Mouse (Mus musculus) frontal cortex, postnatal 36 days (tissue): Measurements from ENCODE around the gene Rims1.
A peak's percentile ranks its signal among the peaks of the same experiment; 100 is the strongest.

Source experiments
- DNase-seq, 2 experiments: peaks; one replicate each; pipeline ENCODE4 v3.0.0; 2022; ENCODE audit warnings: low spot score in 2 of 2

Rims1 gene

DNA sequence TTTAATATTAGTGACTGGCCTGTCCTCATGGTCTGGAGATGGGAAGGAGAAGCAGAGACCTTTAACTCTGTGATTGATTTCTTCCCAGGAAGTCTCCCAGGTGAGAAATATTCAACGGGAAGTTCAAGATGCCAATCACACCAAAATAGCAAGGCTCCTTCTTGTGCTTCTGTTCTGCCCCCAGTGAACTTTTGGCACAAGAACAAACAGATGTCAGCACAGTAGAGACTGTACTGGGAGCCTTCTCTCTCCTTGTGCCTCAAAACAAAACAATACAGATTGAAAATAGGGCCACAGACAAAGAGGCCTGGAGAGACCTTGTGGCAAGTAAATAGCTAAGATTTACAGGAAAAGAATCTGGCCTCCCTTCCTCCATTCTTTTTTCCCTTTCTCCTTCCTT is 110.7 kb downstream of the Rims1 start:
- DNase-seq = no peak

DNA sequence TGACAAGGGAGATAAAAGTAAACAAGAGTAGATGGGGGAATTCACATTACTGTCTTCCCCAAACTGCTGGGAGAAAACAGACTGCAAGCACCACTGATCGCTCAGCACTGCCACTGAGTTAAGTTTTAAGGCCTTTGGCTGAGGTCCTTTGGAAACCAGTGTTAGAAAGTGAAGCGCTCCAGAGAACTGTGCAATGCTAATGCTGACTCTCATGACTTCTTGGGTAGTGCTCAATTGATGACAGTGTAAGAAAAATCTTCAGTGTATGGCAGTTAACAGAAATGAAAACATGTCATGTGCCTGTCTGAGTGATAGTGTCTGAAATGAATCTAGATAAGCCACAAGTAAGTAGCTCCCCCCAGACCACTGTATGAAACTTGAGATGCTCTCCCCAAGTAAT is 111.3 kb downstream of the Rims1 start:
- no peak for DNase-seq

DNA sequence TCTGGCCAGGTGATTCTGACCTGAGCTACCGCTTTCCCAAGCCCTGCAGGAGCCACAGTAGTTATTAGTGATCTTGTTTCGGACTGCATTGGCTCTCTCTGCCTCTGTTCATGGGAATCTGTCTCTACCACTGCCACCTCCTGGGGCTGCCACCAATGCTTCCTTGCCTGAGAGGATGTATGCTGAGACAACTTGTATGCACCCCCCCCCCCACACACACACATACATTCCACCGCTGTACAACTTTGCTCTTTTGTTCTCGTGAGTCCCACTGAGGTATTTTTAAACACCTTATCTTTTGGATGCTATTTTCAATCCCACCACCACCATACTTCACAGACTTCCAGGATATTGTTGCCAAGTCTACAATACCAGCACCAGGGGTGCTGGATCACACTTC is 122.3 kb downstream of the Rims1 start:
- no peak for DNase-seq

DNA sequence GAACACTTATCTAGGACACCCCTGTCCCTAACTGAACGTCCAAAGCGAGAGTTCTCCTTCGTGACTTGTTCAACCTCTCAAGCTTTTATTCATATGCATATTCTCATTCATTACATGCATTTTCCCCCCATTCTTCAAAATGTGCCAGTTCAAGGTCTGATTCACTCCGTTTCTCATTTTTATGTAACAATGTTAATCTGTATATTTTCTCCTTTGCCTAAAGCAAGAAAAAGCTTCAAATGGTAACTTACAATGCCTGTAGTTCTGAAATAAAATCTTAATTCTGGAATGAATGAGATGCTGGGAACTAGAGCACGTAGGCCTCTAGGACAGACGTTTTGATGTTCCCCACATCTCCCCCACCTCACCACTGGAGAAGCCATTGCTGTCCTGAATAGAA is 141.6 kb downstream of the Rims1 start:
- no peak for DNase-seq

DNA sequence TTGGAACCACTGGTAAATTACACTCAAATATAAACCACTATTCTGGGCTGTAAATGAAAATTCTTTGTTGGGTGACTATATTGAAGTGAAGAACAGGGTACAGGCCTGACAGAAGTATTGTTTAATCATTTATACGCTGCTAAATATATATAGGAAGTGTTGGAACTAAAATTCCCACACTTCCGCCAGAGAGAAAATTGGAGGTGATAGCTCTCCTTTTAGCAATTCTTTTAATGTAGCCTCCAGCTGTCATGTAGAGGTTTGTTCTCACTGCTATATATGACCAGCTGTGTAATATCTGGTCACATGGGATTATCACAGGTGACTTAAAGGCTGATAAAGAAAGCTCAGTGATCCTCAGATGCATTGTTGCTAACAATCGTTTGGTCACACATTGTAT is 144.0 kb downstream of the Rims1 start:
- DNase-seq = no peak

DNA sequence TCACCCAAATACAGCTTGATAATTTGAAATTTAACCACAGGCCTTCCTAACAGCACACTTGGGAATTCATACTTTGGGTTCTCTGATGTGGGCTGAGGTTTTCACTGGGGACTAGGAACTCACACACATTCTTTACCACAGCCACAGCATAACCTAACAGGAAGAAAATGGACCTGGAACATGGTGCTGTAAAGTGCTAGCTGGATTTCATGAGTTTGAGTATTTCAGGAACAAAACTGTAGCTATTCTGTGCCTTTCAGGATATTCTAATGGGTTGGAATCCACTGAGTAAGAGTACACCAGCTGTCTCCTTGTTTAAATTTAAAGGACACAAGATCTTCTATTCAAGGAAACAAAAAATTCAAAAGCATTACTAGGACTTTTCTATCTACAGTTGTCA is 149.8 kb downstream of the Rims1 start:
- DNase-seq = peak in 1 of 2 experiments; percentile 46

DNA sequence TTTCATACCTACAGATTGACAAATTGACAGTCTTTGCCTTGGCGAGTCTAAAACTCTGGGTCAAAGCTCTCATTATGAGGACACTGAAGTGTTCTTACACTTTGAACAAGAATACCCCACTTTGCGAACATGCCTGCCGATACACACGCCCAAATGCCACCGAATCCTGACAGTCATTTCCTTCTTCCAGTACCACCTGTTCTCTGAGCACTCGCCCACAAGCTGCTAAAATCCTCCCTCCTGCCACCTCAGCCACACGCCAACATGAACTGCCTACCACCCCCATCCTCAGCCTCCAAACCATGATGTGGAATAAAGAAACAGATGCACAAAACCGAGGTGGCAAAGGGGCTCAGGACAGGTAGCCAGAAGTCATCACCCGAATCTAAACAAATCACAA is 150.9 kb downstream of the Rims1 start:
- peak; percentile 43 to 62 for DNase-seq

DNA sequence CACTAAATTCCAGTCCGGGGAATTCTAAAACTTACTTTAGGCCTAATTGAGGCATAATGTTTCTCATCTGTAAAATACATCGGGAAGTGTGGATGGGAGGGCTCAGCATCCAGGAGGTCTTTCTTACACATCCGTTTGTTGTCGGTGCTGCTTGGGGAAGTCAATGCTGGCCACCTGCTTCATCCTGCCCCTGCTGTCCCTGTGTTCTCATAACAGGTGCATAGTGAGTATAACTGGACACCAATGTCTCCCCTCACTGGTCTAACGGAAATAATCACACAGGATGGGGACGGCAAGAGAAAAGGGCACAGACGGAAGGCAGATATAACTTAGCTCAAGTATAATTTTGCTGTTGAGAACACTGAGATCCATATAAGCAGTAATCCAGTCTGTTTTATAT is 155.2 kb downstream of the Rims1 start:
- no peak for DNase-seq

DNA sequence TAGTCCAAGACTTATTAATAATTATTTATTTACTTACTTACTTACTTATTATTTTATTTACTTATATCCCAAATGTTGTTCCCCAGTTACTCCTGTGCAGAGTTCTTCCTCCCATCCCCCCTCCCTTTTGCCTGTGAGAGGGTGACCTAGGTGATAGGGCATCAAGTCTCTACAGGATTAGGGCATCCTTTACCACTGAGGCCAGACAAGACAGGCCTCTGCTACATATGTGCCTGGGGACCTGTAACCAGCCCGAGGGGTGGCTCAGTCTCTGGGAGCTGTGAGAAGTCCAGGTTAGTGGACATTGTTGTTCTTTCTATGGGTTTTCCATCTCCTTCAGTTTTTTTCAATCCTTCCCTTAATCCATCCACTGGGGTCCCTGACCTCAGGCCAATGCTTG is 156.4 kb downstream of the Rims1 start:
- no peak for DNase-seq

DNA sequence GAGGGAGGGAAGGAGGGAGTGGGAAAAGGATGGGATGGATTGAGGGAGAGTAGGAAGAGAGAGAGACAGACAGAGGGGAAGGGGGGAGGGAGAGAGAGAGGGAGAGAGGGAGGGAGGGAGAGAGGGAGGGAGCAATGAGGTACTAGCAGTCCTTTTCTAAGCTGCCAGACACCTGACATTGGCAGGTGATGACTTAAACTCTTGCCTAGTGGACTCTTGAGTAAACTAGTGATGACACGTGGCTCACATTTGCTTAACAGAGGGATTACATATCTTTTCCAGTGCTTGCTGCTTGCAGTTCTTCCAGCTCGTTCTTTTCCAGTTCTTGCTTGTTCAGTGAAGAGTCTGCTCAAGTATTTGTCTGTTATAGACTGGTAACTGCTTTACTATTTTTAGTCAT is 160.5 kb downstream of the Rims1 start:
- DNase-seq = no peak

DNA sequence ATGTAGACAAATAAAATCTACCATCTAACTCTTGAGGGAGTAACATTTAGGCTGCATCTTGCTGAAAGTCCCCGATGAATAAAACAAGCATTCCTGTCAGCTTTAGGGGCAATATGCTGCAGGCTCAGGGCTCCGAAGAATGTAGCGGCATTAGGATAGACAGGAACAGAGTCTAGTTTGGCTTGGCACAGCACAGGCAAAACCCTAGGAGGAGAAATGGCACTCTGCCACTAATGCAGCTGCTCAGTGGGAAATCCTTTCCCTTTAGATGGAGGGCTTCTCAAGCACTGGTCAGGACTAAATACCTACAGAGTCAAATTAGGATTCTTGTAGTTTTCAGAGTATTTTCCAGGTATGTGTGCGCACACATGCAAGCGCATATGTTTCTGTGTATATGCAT is 165.2 kb downstream of the Rims1 start:
- no peak for DNase-seq

DNA sequence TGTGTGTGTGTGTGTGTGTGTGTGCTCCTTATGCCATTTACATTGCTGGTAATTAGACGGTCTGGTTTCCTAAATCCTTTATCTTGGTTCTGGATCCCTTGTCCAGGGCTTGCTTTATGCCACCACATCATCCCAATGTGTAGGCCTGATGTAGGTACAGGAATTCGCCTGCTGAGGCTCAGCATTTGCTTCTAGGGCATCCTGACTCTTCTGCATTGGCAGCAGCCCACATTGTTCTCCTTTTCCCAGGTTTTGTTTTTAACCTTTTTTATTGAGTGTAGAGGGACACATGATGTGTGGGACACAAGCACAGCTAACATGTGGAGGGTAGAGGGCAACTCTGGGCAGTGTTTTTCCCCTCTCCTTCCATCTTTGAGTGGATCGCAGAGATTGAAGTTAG is 166.1 kb downstream of the Rims1 start:
- no peak for DNase-seq

DNA sequence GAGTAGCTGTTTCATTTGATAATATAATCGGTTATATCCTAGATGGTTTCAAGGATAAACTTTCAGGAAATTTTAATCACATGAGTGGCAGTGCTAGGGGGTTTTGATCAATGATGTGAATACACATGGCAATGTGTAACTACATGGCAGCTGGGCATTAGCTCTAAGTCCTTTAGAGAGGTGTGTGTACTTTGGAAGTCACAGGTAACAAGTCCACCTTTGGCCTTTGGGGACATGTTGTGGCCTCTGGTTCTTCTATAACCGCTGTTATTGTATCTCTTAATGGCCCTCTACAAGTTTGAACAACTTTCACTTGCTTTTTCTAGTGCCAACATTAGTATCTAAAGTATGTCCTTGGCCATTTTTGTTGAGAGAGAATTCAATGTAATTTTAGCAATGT is 171.9 kb downstream of the Rims1 start:
- no peak for DNase-seq

DNA sequence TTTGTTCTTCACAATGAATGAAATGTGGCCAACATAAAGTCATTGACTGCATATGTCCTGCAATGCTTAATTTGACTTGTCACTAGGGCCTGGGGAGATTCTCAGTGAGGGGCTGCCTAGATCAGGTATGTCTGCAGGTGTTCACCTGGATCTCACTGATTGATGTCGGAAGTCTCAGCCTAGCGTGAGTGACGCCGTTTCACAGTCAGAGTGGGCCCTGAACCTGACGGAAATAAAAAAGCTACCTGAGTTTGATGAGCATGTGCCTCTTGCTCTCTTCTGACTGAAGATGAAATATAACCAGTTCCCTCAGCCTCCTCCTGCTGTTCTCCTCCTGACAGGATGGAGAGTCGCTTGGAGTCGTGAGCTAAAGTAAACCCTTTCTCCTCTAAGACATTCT is 173.2 kb downstream of the Rims1 start:
- DNase-seq = no peak

DNA sequence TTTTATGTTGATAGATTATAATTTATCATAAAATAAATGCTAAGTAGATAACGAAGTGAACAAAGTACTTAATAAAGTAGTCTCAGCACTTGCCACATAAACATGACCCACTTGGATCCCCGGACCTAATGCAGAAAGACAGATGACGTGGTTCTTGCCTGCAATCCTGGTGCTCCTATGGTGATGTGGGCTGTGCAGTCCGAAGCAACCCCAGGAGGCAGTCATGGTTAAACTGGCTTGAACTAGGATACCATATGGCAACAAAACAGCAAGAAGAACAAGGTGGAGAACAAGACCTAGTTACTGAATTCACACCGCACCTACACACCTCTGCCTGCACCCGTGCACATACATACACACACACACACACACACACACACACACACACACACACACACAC is 173.8 kb downstream of the Rims1 start:
- DNase-seq = no peak

DNA sequence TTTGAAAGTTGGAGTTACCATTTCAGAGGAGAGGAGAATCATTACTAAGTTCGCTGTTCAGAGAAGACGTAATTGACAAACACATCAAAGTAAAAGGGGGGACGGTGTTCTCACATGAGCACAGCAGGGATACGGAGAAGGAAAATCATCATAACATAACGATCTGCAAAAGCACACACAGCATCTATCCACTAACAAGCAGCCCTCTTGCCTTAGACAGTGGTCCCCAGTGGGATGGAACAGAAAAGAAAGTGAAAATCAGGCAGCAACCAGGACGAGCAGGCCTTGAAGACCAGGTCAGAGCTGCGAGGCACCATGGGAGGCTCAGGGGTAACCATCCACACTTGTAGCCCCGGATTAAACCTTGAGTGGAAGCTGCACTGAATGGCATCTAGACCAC is 176.8 kb downstream of the Rims1 start:
- DNase-seq = no peak

DNA sequence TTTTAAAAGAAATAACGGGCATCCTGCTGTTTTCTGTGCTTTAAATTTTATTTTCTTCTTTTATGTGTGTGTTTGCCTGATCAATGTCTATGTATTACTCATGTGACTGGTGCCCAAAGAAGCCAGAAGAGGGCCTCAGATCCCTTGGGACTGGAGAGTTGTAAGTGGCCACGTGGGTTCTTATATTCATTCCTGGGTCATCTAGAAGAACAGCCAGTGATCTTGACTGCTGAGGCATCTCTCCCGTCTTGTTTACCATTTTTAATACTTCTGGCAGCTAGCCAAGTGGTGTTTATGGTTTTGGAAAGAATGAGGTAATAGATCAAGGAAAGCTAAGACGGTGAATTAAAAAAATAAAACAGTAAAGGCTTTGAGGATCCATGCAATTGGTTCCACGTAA is 178.8 kb downstream of the Rims1 start:
- DNase-seq = no peak

DNA sequence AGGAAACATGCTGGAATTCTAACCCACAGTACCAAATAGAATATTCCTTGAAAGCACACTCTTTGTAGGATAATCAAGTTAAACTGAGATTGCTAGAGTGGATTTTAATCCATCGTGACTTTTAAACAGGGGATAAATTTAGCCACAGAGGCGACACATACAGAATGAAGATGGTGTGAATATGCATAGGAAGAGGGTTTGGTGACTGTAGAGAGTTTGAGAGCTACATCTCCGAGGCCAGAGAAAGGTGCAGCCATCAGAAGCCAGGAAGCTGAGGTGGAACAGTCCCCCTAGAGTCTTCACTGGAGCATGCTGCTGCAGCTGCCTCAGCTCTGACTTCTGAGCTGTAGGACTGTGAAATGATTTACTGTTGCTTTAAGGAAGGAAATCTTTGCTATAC is 179.5 kb downstream of the Rims1 start:
- DNase-seq = no peak

DNA sequence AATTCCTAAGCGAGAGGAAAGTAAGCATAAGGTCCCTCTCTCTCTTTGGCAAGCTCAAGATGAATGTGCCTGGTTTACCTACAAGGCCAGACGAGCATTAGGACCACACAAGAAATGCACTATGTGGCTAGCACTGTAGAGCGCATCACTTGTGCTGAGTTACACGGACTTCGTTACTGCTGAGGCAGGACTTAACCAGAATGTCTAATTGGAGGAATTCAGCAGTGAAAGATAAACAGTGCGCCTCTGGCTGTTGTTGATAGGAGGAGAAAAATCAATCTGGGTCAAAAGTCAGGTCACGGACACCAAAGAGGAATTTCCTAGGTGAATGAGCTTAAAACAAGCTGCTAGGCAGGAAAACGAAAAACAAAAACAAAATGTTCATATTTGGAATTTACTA is 185.0 kb downstream of the Rims1 start:
- DNase-seq = no peak

DNA sequence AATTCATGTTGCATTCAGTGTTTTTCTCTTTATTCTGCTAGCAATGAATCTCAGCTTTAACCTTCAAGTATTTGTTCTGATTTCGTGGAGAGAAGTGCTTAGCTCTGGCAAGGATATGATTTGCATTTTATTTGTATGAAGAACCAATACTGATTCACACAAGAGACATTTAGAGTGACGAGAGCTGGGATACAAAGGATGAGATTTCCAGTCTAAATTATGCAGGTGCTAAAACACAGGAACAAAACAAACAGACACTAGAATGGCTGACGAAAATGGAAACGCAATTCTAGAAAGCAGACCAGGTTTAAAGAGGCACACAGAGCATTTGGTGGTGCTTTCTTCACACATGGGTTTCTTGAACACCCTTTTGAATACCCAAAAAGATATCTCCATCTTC is 190.2 kb downstream of the Rims1 start:
- no peak for DNase-seq

DNA sequence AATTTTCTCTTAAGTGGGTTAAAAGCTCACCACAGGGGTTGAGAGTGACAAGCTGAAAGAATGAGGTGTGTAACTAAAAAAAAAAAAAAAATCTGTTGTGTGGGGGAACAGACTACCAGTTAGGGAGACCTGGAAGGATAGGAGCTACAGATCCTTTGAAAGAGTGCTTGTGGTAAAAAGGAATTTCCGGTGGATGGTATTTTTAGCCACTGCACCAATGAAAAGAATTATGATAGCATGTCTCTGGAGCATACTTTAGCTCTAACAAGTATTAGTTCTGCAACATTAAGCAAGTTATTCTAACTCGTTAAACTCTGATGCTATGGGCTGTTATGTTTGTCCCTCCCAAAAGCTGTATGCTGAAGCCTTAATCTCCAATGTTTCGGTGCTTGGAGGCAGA is 192.2 kb downstream of the Rims1 start:
- DNase-seq = no peak

DNA sequence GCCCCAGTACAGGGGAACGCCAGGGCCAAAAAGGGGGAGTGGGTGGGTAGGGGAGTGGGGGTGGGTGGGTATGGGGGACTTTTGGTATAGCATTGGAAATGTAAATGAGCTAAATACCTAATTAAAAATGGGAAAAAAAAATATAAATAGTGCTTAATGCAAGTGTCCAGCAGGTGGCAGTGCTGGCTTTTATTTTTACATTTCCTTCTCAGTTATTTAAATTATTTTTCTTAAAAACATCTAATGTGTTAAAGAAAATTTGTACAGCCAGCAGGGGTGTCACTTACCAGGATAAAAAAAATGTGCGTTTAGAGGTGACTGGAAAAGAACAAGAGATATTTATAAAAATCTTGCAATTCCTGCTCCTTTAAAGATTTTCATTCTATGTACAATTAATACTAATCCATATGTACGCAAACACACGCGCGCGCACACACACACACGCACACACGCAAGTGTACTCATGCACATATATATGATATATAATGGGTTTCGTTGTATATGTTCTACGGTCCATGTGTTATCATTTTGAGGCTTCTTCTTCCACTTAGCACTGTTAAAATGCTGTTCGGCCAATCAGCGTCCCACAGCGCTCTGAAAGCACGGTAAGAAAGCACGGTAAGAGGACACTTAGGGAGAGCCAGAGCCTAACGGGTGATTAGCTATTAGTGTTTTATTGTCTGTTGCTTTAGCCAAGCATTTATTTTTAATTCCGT is 201.3 kb downstream of the Rims1 start:
- no peak for DNase-seq

DNA sequence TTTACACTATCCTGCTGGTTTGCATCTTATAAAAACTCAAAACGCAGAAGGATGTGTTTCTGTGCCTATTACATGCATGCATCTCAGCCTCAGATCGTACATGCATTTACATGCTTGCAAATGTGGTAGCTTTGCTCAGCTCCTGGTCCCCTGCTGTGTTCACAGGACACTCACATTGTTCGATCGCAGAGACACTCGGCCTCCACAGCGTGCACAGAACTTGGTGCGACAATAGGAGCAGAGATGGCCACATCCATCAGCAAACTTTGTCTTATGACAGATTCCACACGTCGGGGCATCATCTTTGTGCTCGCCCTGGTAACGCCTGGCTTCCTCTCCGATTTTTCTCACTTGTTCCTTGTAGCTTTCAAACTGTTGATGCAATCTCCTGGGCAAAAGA is 209.6 kb downstream of the Rims1 start:
- no peak for DNase-seq

DNA sequence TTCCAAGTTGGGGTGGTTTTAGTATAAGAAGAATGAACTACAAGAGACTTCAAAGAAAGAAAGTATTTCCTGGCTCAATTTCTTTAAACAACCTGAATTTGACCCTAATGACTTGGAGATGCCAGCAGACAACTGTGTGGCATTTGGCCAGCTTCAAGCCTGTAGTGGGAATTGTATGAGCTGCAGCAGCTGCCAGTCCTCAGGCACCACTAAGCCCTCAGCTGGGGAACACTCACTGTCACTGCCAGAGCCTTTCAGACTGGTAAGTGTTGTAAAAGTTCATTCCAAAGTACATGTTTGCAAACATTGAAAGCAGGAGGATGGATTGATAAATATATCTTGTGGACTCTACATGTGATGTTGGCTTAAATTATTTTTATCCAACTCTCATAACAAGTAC is 211.0 kb downstream of the Rims1 start:
- no peak for DNase-seq
